In the genomic region with DNA sequence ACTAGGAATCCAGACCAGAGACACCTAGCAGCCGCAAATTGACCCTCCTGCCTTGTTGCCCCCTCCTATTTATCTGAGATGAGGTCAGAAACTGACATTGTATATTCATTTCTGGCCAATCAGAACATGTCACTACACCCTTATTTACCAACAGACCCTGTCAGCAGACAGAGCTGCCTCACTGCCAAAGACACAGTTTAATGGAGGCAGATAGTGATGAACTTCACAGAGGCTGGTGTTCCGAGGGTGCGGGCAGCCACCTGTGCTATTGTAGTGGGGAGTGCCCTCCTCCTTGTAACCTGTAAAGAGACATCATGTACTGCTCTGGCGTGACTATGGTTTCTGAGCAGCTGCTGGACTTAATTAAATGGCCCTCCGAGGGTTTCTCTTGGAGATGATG, we compare ENCODE assay signal across 8 mouse cellular contexts.
DNase-seq lines count a peak whose midpoint lies in the region.

No protein-coding gene starts in this region.

- DNase-seq in adrenal gland, adult (ENCODE audit: inconsistent age in 2 of 2, low spot score in 1 of 2), result peak; percentile 40 to 75
- DNase-seq in cerebellum, postnatal 10 days, result peak; percentile 15 to 20
- peak; percentile 42 for DNase-seq in gastrocnemius, postnatal 25 days
- DNase-seq in kidney, adult 11 months, result peak; percentile 64
- peak; percentile 25 to 28 for DNase-seq in layer of hippocampus, postnatal 10 days (ENCODE audit: low spot score in 2 of 2)
- peak; percentile 41 for DNase-seq in lung, postnatal 10 days
- peak; percentile 39 for DNase-seq in right cerebral cortex, postnatal 25 days
- DNase-seq in thymus, postnatal 25 days, result peak; percentile 15

Comparison
In these comparisons a context has a peak if more than half of its experiments do, and no peak if none do; other contexts are left out.
1. Peak in every context shown above with its lines: DNase-seq.